Mouse (Mus musculus): ENCODE results near the gene Zfp276. TPM values are rescaled to one million over a fixed set of nuclear protein-coding genes. Genes with fewer than 3 reads are reported as not detected.

Zfp276 gene
- polyA plus RNA-seq, 1 experiment: 10.6 TPM

- Histone ChIP-seq H3K79me3 (ENCODE audit: low read depth) (no peaks in the 10 kb centered on the region), H3K36me3 (ENCODE audit: control insufficient read depth, insufficient read depth) (peaks cover 56% of the 10 kb centered on the region), H3K79me2 (ENCODE audit: control insufficient read depth, insufficient read depth) (no peaks in the 10 kb centered on the region), H3ac (ENCODE audit: control insufficient read depth, insufficient read length, low read depth) (no peak overlapping the region), H3K27me3 (ENCODE audit: control insufficient read depth, insufficient read depth, insufficient read length) (no peaks in the 10 kb centered on the region), H3K4me3 (ENCODE audit: insufficient read depth, poor library complexity, severe bottlenecking) (no peak overlapping the region)
- TF ChIP-seq CEBPB (IDR thresholded peaks at IDR 0.05; ENCODE audit: low read depth) (no peak), MYOD1 (IDR thresholded peaks at IDR 0.05; ENCODE audit: control insufficient read depth, insufficient read length, low read depth) (no peak), CTCF (IDR thresholded peaks at IDR 0.05; ENCODE audit: control insufficient read depth, insufficient read depth, insufficient read length) (no peak), MAX (IDR thresholded peaks at IDR 0.05) (no peak), USF1 (IDR thresholded peaks at IDR 0.05; ENCODE audit: low read depth) (no peak), MYOG (IDR thresholded peaks at IDR 0.05; ENCODE audit: control insufficient read depth, extremely low read depth, insufficient read length) (no peak), FOSL1 (IDR thresholded peaks at IDR 0.05; ENCODE audit: insufficient read depth, low read length, poor library complexity, severe bottlenecking) (no peak)
Measured at GRCm38 (mm10) chr8:123267926-123268656, 14.1 kb downstream of the Zfp276 start.

GRCm38 (mm10) chr8:123271147-123271546 is 17.2 kb downstream of the Zfp276 start:
- Histone ChIP-seq H3K4me3 (ENCODE audit: insufficient read depth, poor library complexity, severe bottlenecking) (no peak overlapping the region), H3K79me3 (ENCODE audit: low read depth) (no peaks in the 10 kb centered on the region), H3ac (ENCODE audit: control insufficient read depth, insufficient read length, low read depth) (no peak overlapping the region), H3K36me3 (ENCODE audit: control insufficient read depth, insufficient read depth) (peaks cover 45% of the 10 kb centered on the region), H3K27me3 (ENCODE audit: control insufficient read depth, insufficient read depth, insufficient read length) (no peaks in the 10 kb centered on the region), H3K79me2 (ENCODE audit: control insufficient read depth, insufficient read depth) (no peaks in the 10 kb centered on the region)
- TF ChIP-seq CTCF (IDR thresholded peaks at IDR 0.05; ENCODE audit: control insufficient read depth, insufficient read depth, insufficient read length) (no peak), MYOG (IDR thresholded peaks at IDR 0.05; ENCODE audit: control insufficient read depth, extremely low read depth, insufficient read length) (no peak), USF1 (IDR thresholded peaks at IDR 0.05; ENCODE audit: low read depth) (no peak), FOSL1 (IDR thresholded peaks at IDR 0.05; ENCODE audit: insufficient read depth, low read length, poor library complexity, severe bottlenecking) (no peak), MYOD1 (IDR thresholded peaks at IDR 0.05; ENCODE audit: control insufficient read depth, insufficient read length, low read depth) (no peak), MAX (IDR thresholded peaks at IDR 0.05) (no peak), CEBPB (IDR thresholded peaks at IDR 0.05; ENCODE audit: low read depth) (no peak)

- Histone ChIP-seq H3K4me3 (ENCODE audit: insufficient read depth, poor library complexity, severe bottlenecking) (no peak overlapping the region), H3K79me2 (ENCODE audit: control insufficient read depth, insufficient read depth) (no peaks in the 10 kb centered on the region), H3ac (ENCODE audit: control insufficient read depth, insufficient read length, low read depth) (no peak overlapping the region), H3K27me3 (ENCODE audit: control insufficient read depth, insufficient read depth, insufficient read length) (no peaks in the 10 kb centered on the region), H3K36me3 (ENCODE audit: control insufficient read depth, insufficient read depth) (peaks cover 37% of the 10 kb centered on the region), H3K79me3 (ENCODE audit: low read depth) (no peaks in the 10 kb centered on the region)
- TF ChIP-seq MYOD1 (IDR thresholded peaks at IDR 0.05; ENCODE audit: control insufficient read depth, insufficient read length, low read depth): no peak
- TF ChIP-seq USF1 (IDR thresholded peaks at IDR 0.05; ENCODE audit: low read depth): no peak
Measured at GRCm38 (mm10) chr8:123271901-123272300, 17.9 kb downstream of the Zfp276 start.

- Histone ChIP-seq H3K27me3 (ENCODE audit: control insufficient read depth, insufficient read depth, insufficient read length) (no peaks in the 10 kb centered on the region), H3ac (ENCODE audit: control insufficient read depth, insufficient read length, low read depth) (no peak overlapping the region), H3K4me3 (ENCODE audit: insufficient read depth, poor library complexity, severe bottlenecking) (no peak overlapping the region), H3K36me3 (ENCODE audit: control insufficient read depth, insufficient read depth) (peaks cover 14% of the 10 kb centered on the region), H3K79me2 (ENCODE audit: control insufficient read depth, insufficient read depth) (no peaks in the 10 kb centered on the region), H3K79me3 (ENCODE audit: low read depth) (no peaks in the 10 kb centered on the region)
- TF ChIP-seq MYOD1 (IDR thresholded peaks at IDR 0.05; ENCODE audit: control insufficient read depth, insufficient read length, low read depth) (no peak), CEBPB (IDR thresholded peaks at IDR 0.05; ENCODE audit: low read depth) (no peak), USF1 (IDR thresholded peaks at IDR 0.05; ENCODE audit: low read depth) (no peak), FOSL1 (IDR thresholded peaks at IDR 0.05; ENCODE audit: insufficient read depth, low read length, poor library complexity, severe bottlenecking) (no peak), MYOG (IDR thresholded peaks at IDR 0.05; ENCODE audit: control insufficient read depth, extremely low read depth, insufficient read length) (no peak), CTCF (IDR thresholded peaks at IDR 0.05; ENCODE audit: control insufficient read depth, insufficient read depth, insufficient read length) (no peak), MAX (IDR thresholded peaks at IDR 0.05) (no peak)
Measured at GRCm38 (mm10) chr8:123274447-123274846, 20.5 kb downstream of the Zfp276 start.

GRCm38 (mm10) chr8:123275096-123275495 is 21.1 kb downstream of the Zfp276 start:
- Histone ChIP-seq H3K27me3 (ENCODE audit: control insufficient read depth, insufficient read depth, insufficient read length) (no peaks in the 10 kb centered on the region), H3K4me3 (ENCODE audit: insufficient read depth, poor library complexity, severe bottlenecking) (no peak overlapping the region), H3K79me3 (ENCODE audit: low read depth) (no peaks in the 10 kb centered on the region), H3K36me3 (ENCODE audit: control insufficient read depth, insufficient read depth) (peaks cover 10% of the 10 kb centered on the region), H3ac (ENCODE audit: control insufficient read depth, insufficient read length, low read depth) (no peak overlapping the region), H3K79me2 (ENCODE audit: control insufficient read depth, insufficient read depth) (no peaks in the 10 kb centered on the region)
- TF ChIP-seq MAX (IDR thresholded peaks at IDR 0.05) (no peak), FOSL1 (IDR thresholded peaks at IDR 0.05; ENCODE audit: insufficient read depth, low read length, poor library complexity, severe bottlenecking) (no peak), MYOD1 (IDR thresholded peaks at IDR 0.05; ENCODE audit: control insufficient read depth, insufficient read length, low read depth) (no peak), USF1 (IDR thresholded peaks at IDR 0.05; ENCODE audit: low read depth) (no peak), CEBPB (IDR thresholded peaks at IDR 0.05; ENCODE audit: low read depth) (no peak), CTCF (IDR thresholded peaks at IDR 0.05; ENCODE audit: control insufficient read depth, insufficient read depth, insufficient read length) (no peak)

- H3K27me3 ChIP-seq (ENCODE audit: control insufficient read depth, insufficient read depth, insufficient read length): no peaks in the 10 kb centered on the region
- peaks cover 10% of the 10 kb centered on the region for H3K36me3 ChIP-seq (ENCODE audit: control insufficient read depth, insufficient read depth)
- no peak overlapping the region for H3K4me3 ChIP-seq (ENCODE audit: insufficient read depth, poor library complexity, severe bottlenecking)
- no peaks in the 10 kb centered on the region for H3K79me3 ChIP-seq (ENCODE audit: low read depth)
- H3ac ChIP-seq (ENCODE audit: control insufficient read depth, insufficient read length, low read depth): no peak overlapping the region
- TF ChIP-seq MAX (IDR thresholded peaks at IDR 0.05) (peak; percentile 7), MYOD1 (IDR thresholded peaks at IDR 0.05; ENCODE audit: control insufficient read depth, insufficient read length, low read depth) (no peak)
- no peaks in the 10 kb centered on the region for H3K79me2 ChIP-seq (ENCODE audit: control insufficient read depth, insufficient read depth)
Measured at GRCm38 (mm10) chr8:123278445-123278844, 24.4 kb downstream of the Zfp276 start.

All from C2C12 (cell line).